Mouse (Mus musculus) cerebellum, adult 2 months (tissue): ENCODE results near the gene Azin2. TPM values are rescaled to one million over a fixed set of nuclear protein-coding genes. Genes with fewer than 3 reads are reported as not detected.
A peak's percentile ranks its signal among the peaks of the same experiment; 100 is the strongest.

Source experiments
- DNase-seq, 2 experiments: peaks; one replicate each; pipeline ENCODE4 v3.0.0; 2021
- H3K27ac ChIP-seq: fragments of 200-500 bp; 2 replicates; pipeline ENCODE4 v1.5.1; 2012; ENCODE audit warnings: low read length, control low read depth, inconsistent platforms; ENCODE audit not compliant: insufficient read depth
- H3K27me3 ChIP-seq: fragments of 200-500 bp; 2 replicates; pipeline ENCODE4 v1.6.1; 2012; ENCODE audit warnings: inconsistent platforms, mild to moderate bottlenecking, low read length, moderate library complexity; ENCODE audit not compliant: control insufficient read depth, insufficient read depth
- H3K4me1 ChIP-seq: fragments of 200-500 bp; 2 replicates; pipeline ENCODE4 v1.6.1; 2011; ENCODE audit warnings: low read length; ENCODE audit not compliant: control insufficient read depth, insufficient read depth
- H3K4me3 ChIP-seq: fragments of 200-500 bp; replicated peaks from 2 replicates; pipeline ENCODE3; 2011; ENCODE audit warnings: mild to moderate bottlenecking, low read depth, low read length, control low read depth; ENCODE audit not compliant: insufficient read depth
- CTCF ChIP-seq: fragments of 200-500 bp; IDR thresholded peaks from 2 replicates; pipeline ENCODE4 v1.5.1; 2011; ENCODE audit warnings: low read depth, mild to moderate bottlenecking, control low read depth, low read length, moderate library complexity, borderline replicate concordance; ENCODE audit not compliant: insufficient read depth
- POLR2A ChIP-seq: fragments of 200-500 bp; IDR thresholded peaks from 2 replicates; pipeline ENCODE4 v1.6.1; 2011; ENCODE audit warnings: low read length, control low read depth, borderline replicate concordance; ENCODE audit not compliant: insufficient read depth
- WGBS: fragments of 180-500 bp; shearing (Covaris S2); methylation state at CpG from one replicate; pipeline ENCODE4 v1.1.7; 2018; 5-methylcytosine and 5-hydroxymethylcytosine counted together
- polyA plus RNA-seq: library from polyadenylated mRNA; depleted of rRNA; stranded (reverse); fragments of >200 nt; gene quantifications from 2 replicates; pipeline ENCODE4 v1.2.3, GENCODE M21; 2012; rRNA removed

Azin2 gene
- 64.6 TPM in 2 replicates for polyA plus RNA-seq

- WGBS = under 1% methylated on average over 72 of the region's 72 CpGs
- no peaks in the 10 kb centered on the region for H3K27me3 ChIP-seq
- TF ChIP-seq POLR2A = peak; percentile 89
- no peak for TF ChIP-seq CTCF
- DNase-seq = peak; percentile 91 to 93
- H3K27ac ChIP-seq = peak within 1 kb of the TSS; percentile 77
- peaks cover 14% of the 10 kb centered on the region for H3K4me1 ChIP-seq
- peak within 1 kb of the TSS; percentile 77 for H3K4me3 ChIP-seq
Measured at GRCm38 (mm10) chr4:128962029-128962925, at the start of gene Azin2. Gene Azin2, minus strand, starts transcription at chr4:128962442.

DNA sequence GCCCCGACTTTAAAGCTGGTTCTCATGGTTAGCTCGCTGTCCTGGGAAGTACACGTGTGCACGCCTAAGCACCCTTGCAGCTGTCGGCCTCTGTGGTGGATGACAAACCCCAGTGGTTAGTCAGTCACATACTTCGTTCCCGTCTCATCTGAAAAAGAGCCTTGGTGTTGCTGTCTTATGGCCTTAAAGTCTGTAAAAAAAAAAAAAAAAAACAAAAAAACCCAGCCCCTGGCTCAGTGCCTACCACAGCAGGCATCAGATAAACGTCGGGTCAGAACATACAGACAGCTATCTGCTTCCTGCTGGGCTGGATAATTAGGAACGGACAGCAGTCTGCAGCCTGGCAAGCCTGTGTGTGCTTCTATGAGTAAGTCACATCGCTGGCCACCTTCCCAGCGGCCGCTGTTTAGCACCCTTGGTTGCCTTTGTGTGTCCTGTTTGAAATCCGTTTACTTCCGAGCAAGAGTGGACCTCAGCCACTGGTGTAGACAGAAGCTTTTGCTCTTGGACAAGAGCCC is 49.4 kb upstream of the Azin2 start:
- H3K4me1 ChIP-seq = peaks cover 9% of the 10 kb centered on the region
- no peaks in the 10 kb centered on the region for H3K27me3 ChIP-seq
- 27% methylated on average over 15 of the region's 15 CpGs for WGBS
- H3K4me3 ChIP-seq = no peak overlapping the region
- no peak overlapping the region for H3K27ac ChIP-seq
- no peak for TF ChIP-seq CTCF
- TF ChIP-seq POLR2A = no peak
- peak; percentile 53 to 75 for DNase-seq

GRCm38 (mm10) chr4:129009521-129009920 is 47.3 kb upstream of the Azin2 start:
- DNase-seq = no peak
- TF ChIP-seq POLR2A (no peak), CTCF (no peak)
- Histone ChIP-seq H3K4me1 (peaks cover 9% of the 10 kb centered on the region), H3K27ac (no peak overlapping the region), H3K27me3 (no peaks in the 10 kb centered on the region), H3K4me3 (no peak overlapping the region)
- 75% methylated on average over 5 of the region's 5 CpGs for WGBS

DNA sequence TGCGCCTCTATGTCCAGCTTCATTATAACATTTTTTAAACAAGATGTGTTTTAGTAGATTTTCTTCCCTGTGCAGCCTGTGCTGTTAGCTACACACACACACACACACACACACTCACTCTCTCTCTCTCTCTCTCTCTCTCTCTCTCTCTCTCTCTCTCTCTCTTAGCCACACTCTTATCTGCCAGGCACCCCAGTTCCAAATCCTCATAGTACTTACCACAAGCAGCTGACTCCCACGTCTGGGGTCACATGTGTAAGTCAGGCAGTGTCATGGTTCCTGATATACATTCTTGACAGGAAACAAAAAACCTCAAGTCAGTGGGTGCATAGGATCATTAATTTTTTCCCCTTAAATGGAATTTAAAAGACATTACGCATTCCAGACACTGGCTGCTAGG is 46.4 kb upstream of the Azin2 start:
- Histone ChIP-seq H3K4me3 (no peak overlapping the region), H3K27ac (no peak overlapping the region), H3K27me3 (no peaks in the 10 kb centered on the region), H3K4me1 (peaks cover 9% of the 10 kb centered on the region)
- DNase-seq = no peak
- no peak for TF ChIP-seq CTCF
- TF ChIP-seq POLR2A = no peak
- WGBS = 91% methylated on average over 3 of the region's 3 CpGs

- Histone ChIP-seq H3K27ac (no peak overlapping the region), H3K4me3 (no peak overlapping the region), H3K27me3 (no peaks in the 10 kb centered on the region), H3K4me1 (peaks cover 9% of the 10 kb centered on the region)
- TF ChIP-seq POLR2A = no peak
- no peak for TF ChIP-seq CTCF
- WGBS = 84% methylated on average over 12 of the region's 12 CpGs
- DNase-seq = no peak
Measured at GRCm38 (mm10) chr4:129008006-129008519, 45.8 kb upstream of the Azin2 start.

DNA sequence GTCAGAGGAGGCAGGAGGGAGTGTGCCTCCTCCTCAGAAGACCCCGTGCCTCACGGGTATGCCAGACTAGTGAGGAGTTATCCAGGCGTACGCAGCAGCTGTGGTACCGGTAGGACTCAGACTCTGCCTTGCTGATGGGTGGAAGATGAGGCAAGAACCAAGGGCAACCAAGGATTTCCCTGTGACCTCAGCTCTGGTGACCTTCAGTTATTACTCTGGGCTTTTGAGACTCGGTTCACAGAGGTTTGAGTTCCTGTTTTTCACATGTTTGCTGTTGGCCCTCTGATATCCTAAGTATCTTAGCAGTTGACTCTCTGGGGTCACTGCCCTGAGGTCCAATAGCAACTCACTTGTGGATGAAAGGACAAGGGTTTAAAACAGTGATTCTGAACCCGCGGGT is 41.5 kb upstream of the Azin2 start:
- TF ChIP-seq POLR2A (no peak), CTCF (no peak)
- no peak for DNase-seq
- H3K4me1 ChIP-seq = no peaks in the 10 kb centered on the region
- 65% methylated on average over 8 of the region's 8 CpGs for WGBS
- no peak overlapping the region for H3K27ac ChIP-seq
- no peak overlapping the region for H3K4me3 ChIP-seq
- H3K27me3 ChIP-seq = no peaks in the 10 kb centered on the region

- no peaks in the 10 kb centered on the region for H3K4me1 ChIP-seq
- DNase-seq = no peak
- H3K4me3 ChIP-seq = no peak overlapping the region
- no peak for TF ChIP-seq POLR2A
- TF ChIP-seq CTCF = no peak
- whole genome bisulfite sequencing = 75% methylated on average over 3 of the region's 3 CpGs
- no peak overlapping the region for H3K27ac ChIP-seq
- no peaks in the 10 kb centered on the region for H3K27me3 ChIP-seq
Measured at GRCm38 (mm10) chr4:129000786-129001185, 38.5 kb upstream of the Azin2 start.

- H3K27ac ChIP-seq = no peak overlapping the region
- WGBS = 87% methylated on average over 8 of the region's 8 CpGs
- H3K4me3 ChIP-seq = no peak overlapping the region
- peaks cover 9% of the 10 kb centered on the region for H3K4me1 ChIP-seq
- TF ChIP-seq POLR2A (no peak), CTCF (no peak)
- H3K27me3 ChIP-seq = no peaks in the 10 kb centered on the region
- no peak for DNase-seq
Measured at GRCm38 (mm10) chr4:128998401-128998800, 36.2 kb upstream of the Azin2 start.

DNA sequence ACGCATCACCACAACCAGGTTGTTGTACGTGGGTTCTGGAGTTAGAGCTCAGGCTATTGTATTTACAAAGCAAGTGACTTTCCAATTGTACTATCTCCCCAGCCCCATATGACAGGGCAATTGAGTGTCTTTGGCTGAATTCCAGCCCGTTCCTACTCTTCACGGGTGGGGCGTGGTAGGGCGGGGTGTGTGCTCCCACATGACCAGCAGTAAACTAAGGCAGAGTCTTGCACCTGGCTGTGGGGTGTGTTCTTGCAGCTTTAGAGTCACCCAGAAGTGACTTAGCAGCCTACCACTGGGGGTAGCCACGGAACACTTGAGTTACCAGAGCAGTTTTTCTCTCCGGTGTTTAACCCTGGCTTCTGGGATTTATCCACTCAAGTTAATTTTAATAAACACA is 35.0 kb upstream of the Azin2 start:
- Histone ChIP-seq H3K27me3 (no peaks in the 10 kb centered on the region), H3K4me3 (no peak overlapping the region), H3K4me1 (peaks cover 9% of the 10 kb centered on the region), H3K27ac (no peak overlapping the region)
- DNase-seq = no peak
- 62% methylated on average over 8 of the region's 8 CpGs for WGBS
- TF ChIP-seq POLR2A = no peak
- no peak for TF ChIP-seq CTCF
